Mouse (Mus musculus): ENCODE data around the gene Pak7.

The Pak7 gene

DNA sequence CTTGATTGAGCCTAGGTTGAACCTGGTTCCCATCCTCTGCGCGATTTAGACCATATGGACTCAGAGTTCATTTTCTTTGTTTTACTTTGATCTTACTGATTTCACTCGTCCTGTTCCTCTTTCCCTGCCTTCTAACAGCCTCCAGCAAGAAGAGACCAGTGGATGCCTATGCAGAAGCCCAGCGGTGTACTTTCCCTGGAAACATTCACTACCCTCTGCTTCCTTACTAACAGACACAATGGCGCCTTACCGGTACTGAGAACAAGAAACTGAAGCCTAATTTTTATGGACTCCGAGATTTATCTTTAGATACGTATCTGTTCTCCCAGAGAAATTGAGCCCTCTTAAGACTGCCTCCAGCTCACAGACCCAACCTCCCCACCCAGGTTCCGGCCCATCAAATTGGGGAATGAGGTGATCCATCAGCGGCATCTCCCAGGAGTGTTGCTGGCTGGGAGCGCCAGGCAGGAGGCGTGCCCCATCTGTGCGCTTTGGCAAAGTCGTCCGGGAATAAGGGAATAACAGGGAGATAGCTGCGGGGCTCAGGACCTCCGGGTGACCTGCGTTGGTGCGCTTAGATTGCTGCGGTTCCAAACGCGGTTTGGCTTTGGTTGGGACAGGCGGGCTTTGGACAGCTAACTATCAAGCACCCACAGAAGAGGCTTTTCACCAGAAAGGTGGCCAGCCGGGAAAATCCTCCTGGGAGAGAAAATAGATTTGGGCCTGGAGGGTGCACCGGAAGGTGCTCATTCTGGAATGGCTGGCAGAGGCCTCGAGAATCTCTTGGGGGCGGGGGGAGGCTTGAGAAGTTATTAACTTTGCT is 336.8 kb downstream of the Pak7 start:
- in situ Hi-C loops (cut with MboI, MseI), result no loop called here

DNA sequence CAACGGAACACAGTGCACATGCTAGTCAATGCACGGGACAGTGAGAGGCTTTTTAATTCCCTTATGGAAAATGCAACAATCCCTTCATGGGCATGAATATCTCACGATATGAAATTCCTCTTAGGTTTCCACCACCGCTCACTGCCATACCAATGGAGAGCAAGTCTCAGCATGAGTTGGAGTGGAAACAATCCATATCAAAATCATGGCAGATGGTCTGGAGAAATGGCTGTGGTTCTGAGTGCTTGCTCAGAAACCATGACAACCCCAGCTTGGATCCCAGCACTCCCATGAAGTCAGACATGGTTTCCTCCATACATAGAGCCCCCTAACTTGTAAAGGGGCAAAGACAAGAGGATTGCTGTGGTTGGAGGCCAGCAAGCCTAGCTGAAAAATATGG is 339.3 kb downstream of the Pak7 start:
- in situ Hi-C loops (cut with MboI, MseI), result no loop called here
